Mouse (Mus musculus) ovary, postnatal 14 days (tissue): Measurements from ENCODE around the gene Abcb9.

Experiments used
- DNase-seq: peaks from one replicate; pipeline ENCODE4 v3.0.0; 2022; ENCODE audit warnings: low spot score

Abcb9 gene

DNA sequence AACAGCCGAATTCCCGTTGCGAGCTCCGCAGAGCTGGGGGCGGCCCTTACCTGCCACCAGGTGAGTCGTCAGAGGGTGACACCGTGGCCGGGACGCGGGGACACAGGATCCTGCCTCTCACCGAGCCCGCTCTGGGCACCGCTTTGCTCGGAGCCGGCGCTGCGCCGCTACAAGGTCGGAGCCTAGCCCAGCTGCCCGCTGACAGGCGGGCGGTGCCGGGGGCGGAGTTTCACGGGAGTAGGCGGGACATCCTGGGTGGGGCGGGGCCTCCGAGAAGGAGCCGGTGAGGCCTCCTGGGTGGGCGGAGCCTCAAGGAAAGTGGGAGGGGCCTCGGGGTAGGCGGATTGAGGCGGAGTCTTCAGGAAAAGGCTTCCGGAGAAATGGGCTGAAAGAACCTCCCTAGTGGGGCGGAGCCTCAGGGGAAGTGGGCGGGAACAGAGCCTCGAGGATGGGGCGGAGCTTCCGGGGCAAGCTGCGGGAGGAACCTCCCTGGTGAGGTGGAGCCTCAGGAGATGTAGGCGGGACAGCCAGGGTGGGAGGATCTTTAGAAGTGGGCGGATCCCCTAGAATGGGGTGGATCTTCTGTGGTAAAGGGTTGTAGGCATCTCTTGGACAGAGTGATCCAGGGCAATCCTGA lies at the start of gene Abcb9:
TSS of gene Abcb9 (minus strand) at position 203 of the 637 bp plus-strand sequence.
- peak; percentile 99 for DNase-seq

- no peak for DNase-seq
Observed at GRCm38 (mm10) chr5:124138066-124138465, 42.5 kb upstream of the Abcb9 start.

DNA sequence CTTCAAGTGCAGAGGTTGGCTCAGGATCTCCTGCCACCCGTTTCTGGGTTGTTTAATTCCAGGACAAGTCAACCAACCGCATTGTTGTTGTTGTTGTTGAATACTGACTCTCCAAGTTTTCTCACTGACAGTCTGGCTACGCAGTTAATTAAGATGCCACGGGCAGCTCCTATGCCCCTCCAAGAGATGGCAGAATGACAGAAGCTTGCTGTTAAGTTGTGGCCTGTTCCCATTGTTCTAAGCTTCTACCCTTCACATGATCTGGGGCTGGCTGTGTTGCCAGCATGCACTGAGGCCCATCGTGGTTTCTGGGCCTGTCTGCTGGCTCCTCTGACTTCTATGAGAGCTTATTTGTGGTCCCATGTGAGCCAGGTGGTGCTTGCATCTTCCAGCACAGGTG lies 38.7 kb upstream of the Abcb9 start:
- DNase-seq = no peak

GRCm38 (mm10) chr5:124125093-124125492 lies 29.5 kb upstream of the Abcb9 start:
- no peak for DNase-seq

GRCm38 (mm10) chr5:124122357-124122756 lies 26.8 kb upstream of the Abcb9 start:
- no peak for DNase-seq

GRCm38 (mm10) chr5:124119204-124119603 lies 23.6 kb upstream of the Abcb9 start:
- no peak for DNase-seq

DNA sequence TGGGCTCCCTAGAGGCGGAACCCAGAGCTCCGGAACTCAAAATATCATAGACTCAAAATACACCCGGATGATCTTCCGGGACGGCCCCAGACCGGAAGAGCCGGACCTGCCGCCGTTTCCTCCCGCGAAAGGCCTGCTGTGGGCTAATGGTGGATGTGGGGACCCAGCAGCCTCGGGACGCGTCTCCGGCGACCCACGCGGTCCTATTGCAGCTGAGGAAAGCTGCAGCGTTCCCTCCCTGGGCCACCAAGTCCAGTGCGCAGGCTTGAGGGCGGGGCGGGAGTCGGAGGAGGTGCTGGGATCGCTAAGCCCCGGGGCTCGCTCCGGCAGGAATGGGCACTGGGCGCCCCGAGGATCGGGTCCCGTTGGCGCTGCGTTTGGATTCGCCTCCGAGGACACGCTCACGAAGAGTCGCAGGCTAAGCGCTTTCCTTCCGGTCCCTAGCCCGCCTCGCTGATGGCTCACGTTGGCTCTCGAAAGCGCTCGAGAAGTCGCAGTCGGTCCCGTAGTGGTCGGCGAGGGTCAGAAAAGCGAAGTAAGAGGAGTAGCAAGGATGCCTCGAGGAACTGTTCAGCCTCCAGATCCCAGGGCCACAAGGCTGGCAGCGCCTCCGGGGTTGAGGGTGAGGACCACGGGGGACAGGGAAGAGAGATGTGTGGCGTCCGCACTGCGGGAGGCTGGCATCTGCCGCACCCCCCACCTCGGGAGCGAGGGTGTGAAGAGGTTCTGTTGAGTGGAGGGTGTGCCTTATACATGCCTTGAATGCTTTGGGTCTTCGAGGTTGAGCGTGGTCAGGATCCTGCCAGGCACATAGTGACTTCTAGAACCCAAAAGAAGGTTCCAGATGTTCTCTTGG lies 20.6 kb upstream of the Abcb9 start, which contains the start of gene Arl6ip4:
TSS of gene Arl6ip4 (plus strand) at position 100 of the 856 bp plus-strand sequence.
- DNase-seq = peak; percentile 81

DNA sequence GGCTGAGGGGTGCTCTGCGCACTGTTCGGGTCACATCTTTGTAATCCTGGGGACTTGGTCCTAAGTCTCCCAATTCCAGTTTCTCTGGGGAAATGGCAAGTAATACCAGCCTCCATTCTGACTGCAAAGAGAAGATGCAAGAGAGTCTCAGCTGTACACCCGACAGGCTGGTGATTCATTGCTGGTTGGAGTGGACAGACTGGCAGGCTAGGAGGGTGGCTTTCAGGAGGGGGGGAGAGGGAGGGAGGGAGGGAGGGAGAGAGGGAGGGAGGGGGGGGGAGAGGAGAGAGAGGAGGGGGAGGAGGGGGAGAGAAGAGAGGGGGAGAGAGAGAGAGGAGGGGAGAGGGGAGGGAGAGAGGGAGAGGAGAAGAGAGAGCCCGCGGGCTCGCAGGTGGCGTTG lies 19.9 kb upstream of the Abcb9 start:
- no peak for DNase-seq

DNA sequence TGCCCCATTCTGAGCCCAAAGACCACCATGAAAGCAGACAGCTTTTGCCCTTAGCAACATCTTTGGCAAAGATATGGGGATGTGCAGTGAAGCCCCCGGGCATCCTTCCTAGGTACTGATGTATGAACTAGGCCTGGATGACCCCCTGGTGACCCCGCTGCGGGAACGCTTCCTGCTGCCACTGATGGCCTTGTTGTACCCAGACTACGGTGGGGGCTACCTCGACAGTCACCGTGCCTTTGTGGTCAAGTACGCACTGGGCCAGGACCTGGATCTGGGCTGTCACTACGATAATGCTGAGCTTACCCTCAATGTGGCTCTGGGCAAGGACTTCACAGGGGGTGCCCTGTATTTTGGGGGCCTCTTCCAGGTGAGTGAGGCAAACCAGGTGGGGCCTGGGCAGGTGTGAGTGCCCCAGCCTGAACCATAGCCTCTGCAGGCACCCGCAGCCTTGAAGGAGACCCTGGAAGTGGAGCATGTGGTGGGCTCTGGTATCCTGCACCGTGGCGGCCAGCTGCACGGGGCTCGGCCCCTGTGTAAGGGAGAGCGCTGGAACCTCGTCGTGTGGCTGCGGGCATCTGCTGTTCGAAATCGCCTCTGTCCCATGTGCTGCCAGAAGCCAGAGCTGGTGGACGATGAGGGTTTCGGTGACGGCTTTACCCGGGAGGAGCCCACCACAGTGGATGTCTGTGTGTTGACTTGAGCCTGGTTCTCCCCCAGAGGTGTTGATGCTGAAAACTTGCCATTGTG lies 18.9 kb upstream of the Abcb9 start:
- DNase-seq = no peak

DNA sequence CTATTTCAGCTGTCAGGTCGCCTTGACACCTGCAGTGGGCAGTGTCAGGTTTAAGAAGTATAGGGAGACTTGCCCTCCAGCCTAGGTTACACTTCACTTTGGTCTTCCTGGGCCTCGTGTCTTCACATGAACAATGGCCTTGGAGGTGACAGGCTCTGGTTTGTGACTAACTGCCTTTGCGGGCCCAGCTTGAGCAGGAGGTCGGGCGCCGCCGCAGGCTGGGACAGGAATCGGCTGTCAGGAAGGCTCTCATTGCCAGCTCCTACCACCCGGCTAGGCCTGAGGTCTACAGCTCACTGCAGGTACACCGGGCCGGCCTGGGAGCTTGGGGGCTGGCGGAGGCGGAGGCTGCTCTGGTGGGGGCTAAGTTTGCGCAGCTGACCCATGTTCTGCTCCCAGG lies 17.4 kb upstream of the Abcb9 start:
- DNase-seq = no peak

GRCm38 (mm10) chr5:124112531-124112930 lies 16.9 kb upstream of the Abcb9 start:
- no peak for DNase-seq

GRCm38 (mm10) chr5:124111742-124112497 lies 16.3 kb upstream of the Abcb9 start, which contains the start of gene Ogfod2:
Gene Ogfod2, plus strand, starts transcription at chr5:124112297.
- peak; percentile 94 for DNase-seq

DNA sequence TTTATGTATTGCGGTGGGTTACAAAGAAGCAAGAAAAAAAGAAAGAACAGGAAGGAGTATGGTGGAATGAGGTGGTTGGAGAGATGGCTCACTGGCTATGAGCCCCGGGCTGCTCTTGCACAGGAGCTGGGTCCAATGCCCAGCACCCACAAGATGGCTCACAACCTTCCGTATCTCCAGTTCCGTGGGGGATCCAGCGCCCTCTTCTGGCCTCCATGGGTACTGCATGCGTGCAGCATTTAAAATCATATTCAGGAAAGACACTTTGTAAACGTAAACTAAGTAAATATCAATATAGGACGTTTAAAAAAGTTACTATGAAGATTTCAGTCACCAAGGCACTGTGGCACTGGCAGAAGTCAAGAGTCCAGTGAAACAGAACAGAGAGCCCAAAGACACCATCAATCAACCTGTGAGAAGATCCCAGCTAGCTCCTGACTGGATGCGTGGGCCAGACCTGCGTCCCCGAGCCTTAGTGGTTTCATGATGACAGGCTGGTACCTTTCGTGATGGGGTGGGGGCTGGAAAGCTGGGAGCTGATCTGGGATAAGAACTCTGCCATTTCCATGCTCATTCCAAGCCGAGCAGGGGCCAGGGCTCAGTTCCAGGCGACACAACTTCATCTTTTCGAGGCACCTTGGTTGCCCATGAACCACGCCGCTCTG lies 15.6 kb upstream of the Abcb9 start:
- no peak for DNase-seq

DNA sequence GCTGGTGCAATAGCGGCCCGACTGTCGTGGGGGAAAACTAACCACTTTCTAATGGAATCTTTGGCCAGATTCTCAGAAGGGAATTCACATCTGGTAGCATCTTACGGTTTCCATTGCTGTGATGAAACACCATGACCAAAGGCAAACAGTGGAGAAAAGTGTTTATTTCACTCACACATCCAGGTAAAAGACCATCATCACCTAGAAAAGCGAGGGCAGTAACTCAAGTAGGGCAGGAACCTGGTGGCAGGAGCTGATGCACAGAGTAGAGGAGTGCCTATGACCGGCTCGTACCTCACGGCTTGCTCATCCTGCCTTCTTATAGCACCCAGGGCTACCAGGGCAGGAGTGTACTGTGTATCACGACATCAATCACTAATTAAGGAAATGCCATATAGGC lies 8.0 kb upstream of the Abcb9 start:
- DNase-seq = no peak

DNA sequence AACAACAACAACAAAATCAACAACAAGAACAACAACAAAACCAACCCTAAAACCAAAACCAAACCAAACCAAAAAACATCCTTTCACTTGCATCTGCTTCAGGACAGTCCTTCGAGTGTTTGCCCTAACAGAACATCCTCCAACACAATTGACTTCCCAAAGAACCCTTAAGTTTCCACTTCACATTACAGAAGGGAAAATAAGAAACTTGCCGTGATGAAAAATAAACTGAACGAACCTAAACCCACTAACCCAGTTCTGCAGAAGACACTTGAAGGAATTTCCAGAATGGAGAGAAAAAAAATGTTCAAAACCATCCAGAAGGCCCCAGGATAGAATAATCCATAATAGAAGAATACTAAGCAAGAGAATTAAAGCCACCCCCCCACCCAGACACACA lies 7.4 kb upstream of the Abcb9 start:
- DNase-seq = no peak

DNA sequence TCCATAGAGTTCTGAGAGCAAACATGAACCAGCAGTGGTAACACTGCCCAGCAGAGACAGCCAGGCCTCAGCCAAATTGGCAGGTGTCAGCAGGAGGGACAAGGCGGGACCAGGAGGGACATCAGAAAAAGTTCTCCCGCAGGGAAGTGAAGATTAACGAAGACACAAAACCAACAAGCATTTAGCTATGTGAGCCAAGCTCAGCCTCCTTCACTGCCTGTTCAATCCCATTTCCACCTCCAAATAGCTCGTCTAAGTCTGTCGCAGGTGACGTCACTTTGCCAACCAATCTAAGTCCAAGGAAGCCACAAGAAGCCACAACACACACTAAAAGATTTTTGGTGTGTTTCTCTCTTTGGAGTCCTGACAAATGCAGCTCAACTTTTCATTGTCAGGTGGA lies 6.7 kb upstream of the Abcb9 start:
- no peak for DNase-seq

- DNase-seq = no peak
Observed at GRCm38 (mm10) chr5:124100128-124101044, 4.8 kb upstream of the Abcb9 start.

- no peak for DNase-seq
Observed at GRCm38 (mm10) chr5:124098923-124099322, 3.3 kb upstream of the Abcb9 start.

DNA sequence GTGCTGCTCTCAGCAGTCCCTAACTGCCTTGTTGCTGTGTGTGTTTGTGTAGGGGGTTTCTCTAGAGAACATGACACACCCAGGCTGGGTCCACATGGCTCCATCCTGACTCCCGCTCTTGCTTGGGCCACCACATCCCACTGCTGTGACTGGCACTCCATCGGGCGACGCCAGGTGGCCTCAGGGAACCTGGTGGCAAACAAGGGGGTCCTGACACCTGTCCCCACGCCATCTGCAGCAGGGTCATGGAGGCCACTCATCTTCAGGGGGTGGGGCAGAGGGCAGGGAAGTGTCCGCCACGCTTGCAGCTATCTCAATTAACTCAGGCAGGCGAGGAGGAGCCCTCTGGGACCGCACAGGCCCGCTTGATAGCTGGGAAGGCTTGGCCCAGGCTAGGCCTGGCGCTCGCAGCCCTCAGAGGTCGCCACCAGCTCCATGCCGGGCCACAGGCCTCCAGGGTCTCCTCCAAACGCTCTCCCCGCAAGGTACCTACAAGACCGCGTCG lies 469 bp downstream of the Abcb9 start:
- no peak for DNase-seq
